Mouse (Mus musculus): ENCODE data around the gene Coq10a.

- TF ChIP-seq CTCF (IDR thresholded peaks at IDR 0.05; ENCODE audit: low read depth), result no peak
- no peak for TF ChIP-seq EP300 (IDR thresholded peaks at IDR 0.05; ENCODE audit: low read depth)
Observed at GRCm38 (mm10) chr10:128397466-128397865, 28.7 kb upstream of the Coq10a start.
